Mouse (Mus musculus) spleen, postnatal 10 days (tissue): ENCODE measurements around the gene Def8.

ENCODE experiments used
- DNase-seq, 2 experiments: peaks; one replicate each; pipeline ENCODE4 v3.0.0; 2021 to 2022; ENCODE audit warnings: low spot score in 2 of 2

Gene Def8

GRCm38 (mm10) chr8:123478456-123479218 lies 55.3 kb downstream of the Def8 start:
- DNase-seq: peak in 1 of 2 experiments; percentile 27

GRCm38 (mm10) chr8:123482627-123483026 lies 59.3 kb downstream of the Def8 start:
- no peak for DNase-seq

DNA sequence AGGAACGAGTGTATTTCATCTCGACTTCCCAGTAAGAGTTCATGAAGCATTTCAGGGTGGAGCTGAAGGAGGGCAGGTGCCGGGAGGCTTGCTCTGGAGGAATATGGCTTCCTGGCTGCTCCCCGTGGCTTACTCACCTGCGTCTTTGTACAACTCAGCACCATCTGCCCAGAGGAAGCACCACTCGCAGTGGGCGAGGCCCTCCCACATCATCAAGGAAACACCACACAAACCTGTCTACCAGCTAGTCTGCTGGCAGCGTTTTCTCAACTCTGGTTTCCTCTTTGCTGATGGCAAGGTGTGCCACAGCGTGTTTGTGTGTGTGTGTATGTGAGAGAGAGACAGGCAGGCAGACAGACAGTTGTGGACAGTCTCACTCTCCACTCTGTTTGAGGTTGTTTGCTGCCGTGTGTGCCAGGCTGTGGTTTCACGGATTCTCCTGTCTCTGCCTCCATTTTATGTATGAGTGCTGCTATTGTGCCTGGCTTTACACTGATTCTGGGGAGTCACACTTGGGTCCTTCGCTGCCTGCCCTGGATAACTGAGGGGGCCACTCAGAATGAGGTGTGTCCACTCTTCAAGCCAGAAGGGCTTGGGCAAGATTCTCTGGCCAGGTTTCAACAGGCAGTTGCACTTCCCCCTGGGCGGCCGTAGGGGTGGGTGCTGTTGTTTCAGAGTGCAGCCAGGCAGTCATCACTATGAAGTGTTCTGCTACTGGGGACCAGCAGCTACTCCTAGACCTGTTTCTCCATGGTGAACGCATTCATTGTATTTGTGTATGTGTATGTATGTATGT lies 68.2 kb downstream of the Def8 start:
- DNase-seq: no peak

GRCm38 (mm10) chr8:123492898-123493297 lies 69.6 kb downstream of the Def8 start:
- no peak for DNase-seq

DNA sequence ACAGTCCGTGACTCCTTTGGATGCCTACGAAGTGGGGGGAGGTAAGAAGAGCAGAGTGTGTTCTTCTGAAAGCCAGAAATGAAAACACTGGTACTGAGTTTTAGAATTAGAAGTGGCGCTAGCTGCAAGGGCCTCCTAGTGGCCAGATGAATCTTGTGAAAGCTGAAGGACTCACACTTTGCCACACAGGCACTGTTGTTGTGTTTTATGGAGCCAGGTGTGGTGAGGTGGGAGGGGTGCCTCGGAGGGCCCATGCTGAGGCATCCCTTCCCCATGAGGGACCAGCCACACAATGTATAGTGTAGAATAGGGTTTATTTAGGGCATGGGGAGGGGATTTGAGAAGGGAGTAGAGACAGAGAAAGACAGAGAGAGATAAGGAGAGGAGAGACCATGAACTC lies 74.4 kb downstream of the Def8 start:
- DNase-seq: no peak

DNA sequence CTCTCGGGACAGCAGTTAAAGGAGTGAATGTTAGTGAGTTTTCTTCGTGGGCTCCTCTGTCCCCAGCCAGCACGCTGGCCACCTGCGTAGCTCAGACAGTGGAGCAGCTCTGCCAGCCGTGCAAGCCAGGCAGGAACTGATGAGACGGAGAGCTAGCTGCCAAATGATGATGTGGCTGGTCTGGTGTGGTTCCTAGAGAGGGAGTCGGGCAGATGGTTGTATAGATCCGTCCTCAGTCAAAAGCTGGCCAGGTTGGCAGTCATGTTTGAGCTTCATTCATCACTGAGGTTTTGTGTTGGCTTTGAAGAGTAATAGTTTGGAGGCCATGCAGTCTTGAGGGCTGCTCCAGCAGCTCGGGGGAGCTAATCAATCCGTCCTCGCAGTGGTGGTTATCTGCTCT lies 75.6 kb downstream of the Def8 start:
- DNase-seq: no peak

- DNase-seq: no peak
These were observed 76.2 kb downstream of the Def8 start for GRCm38 (mm10) chr8:123499556-123499955.

GRCm38 (mm10) chr8:123502192-123502591 lies 78.9 kb downstream of the Def8 start:
- DNase-seq: no peak

DNA sequence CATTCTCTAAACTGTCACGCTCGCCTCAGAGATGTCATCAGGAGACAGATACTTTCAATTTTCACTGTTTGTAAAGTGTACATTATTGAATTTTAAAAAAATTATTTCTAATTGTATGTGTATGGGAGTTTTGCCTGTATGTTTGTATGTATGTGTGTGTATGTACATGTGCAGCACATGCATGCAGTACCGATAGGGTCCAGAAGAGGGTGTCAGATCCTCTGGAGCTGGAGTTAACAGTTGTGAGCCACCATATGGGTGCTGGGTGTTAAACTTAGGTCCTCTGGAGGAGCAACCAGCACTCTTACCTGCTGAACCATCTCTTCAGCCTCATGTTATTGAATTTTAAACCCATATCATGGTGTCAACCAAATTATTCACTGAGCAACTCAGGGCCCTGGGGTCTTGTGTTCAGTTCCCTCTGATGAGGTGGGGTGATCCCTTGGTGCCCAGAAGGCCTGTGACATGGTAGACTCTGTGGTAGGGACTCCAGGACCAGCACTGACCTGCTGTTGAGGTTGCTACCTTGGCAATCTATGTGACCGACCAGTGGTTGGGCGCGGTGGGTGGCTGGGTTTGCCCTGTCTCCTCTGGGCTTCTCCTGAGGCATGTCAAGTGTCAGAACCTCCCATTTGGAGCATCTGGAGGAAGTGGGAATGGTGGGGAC lies 80.6 kb downstream of the Def8 start:
- peak in 1 of 2 experiments; percentile 38 for DNase-seq

DNA sequence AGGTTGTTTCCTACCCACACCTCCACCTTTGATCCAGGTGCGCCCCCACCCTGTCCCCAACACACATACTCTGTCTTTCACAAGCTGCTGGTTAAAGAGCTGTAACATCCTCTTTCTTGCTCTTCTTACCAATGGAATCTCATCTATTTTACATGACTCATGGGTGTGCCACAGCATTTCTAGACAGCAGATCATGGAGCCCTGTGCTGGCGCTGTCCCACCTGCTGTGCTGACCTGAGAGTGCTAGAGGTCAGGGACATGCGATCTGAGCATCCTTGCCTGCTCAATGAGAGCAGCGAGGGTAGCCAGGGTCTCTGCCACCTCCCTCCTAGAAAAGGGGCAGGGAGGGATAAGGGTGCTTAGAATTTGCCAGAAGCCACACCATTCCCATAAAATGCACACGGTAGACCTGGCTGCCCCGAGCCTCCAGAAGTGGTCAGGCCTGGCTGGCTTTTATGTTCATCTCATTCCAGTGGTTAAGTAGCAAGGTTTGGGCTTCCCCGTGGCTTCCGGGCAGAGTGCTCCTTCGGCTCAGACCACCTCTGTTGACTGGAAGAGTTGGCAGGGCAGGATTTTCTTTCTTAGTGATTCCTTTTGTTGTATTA lies 81.4 kb downstream of the Def8 start:
- no peak for DNase-seq

GRCm38 (mm10) chr8:123505267-123505666 lies 81.9 kb downstream of the Def8 start:
- DNase-seq: no peak

DNA sequence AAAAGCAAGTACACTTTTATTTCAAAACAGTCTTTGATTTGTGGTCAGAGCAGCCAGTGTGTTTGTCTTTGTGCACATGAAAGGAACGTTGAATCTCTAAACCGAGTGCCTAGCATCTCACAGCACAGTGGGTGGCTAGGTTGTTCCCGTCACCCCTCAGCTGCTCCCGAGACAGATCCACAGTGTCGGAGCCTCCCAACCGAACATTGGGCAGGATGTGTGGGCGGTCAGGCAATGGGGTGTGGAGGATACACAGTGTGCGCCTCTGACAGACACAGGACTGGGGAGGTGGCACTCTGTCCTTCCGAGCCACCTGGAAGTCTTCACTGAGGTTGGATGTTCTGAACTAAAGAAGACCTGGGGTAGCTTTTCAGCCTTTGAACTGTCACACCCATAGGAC lies 82.4 kb downstream of the Def8 start:
- DNase-seq: no peak

GRCm38 (mm10) chr8:123507153-123507552 lies 83.8 kb downstream of the Def8 start:
- no peak for DNase-seq

DNA sequence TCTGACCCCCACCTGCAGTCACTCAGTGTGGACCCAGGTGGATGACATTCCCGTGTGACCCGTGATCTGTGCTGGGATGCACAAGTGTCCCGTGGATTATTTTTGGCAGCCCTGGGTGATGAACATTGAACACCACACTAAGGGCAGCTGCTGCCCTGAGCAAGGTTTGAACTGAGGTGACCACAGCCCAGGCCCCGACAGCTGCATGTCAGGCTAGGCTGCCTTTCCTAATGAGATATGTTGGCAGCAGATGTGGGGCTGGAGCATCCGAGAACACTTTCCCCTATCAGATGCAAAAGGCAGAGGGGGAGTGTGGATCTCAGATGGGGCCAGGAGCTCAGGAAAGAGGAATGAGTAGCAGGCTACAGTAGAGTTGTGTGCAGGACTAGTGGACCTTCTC lies 87.5 kb downstream of the Def8 start:
- no peak for DNase-seq
